Mouse (Mus musculus): ENCODE measurements around the gene Glipr1.
A peak's percentile ranks its signal among the peaks of the same experiment; 100 is the strongest.

Gene Glipr1

GRCm38 (mm10) chr10:111959353-111959752, 43.1 kb downstream of the Glipr1 start:
- DNase-seq, result peak; percentile 63

DNA sequence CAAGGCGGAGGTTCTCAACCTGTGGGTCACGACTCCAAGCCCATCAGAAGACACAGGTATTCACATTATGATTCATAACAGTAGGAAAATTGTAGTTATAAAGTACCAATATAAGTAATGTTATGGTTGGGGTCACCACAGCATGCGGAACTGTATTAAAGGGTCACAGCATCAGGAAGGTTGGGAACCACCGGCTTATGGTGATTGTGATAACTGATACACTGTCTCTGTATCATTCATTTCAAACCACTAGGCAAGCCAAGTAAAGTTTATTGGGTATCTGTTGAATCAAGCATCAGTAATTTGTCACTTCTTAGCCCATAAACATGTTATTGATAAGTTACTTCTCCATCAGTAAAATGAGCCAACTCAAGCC, 44.4 kb downstream of the Glipr1 start:
- DNase-seq, result no peak

- DNase-seq, result peak; percentile 73
Measured at GRCm38 (mm10) chr10:111957271-111958045, 45.0 kb downstream of the Glipr1 start.

DNA sequence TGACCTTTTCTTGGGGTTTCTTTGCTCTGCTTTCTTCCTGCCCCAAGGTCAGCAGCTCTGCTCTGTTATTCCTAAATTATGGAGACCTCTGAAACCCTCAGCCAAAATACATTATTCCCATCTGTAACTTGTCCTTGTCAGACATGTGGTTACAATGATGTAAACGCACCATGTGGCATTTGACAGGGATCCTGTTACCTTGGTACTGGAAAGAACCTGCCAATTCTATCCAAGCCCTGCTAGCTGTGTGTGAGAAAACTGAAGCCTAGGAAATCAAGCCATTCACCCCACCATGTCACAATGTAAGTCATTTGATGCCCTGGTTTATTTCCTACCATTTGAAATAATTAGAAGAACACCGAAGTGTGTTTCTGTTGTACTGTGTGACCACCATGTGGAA, 46.6 kb downstream of the Glipr1 start:
- no peak for DNase-seq

GRCm38 (mm10) chr10:111949008-111949407, 53.4 kb downstream of the Glipr1 start:
- DNase-seq, result no peak

DNA sequence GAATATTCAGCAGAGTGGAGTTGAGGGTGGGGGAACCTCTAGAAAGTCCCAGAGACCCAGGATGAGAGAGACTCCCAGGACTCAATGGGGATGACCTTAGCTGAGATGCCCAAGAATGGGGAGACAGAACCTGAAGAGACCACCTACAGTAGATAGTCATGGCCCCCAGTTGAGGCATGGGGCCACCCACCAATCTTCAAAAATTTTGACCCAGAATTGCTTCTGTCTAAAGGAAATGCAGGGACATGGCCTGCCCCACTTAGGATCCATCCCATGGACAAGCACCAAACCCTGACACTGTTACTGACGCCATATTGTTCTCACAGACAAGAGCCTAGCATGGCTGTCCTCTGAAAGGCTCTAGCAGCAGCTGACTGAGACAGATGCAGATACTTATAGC, 54.4 kb downstream of the Glipr1 start:
- DNase-seq, result no peak

GRCm38 (mm10) chr10:111945563-111945962, 56.9 kb downstream of the Glipr1 start:
- no peak for DNase-seq

DNA sequence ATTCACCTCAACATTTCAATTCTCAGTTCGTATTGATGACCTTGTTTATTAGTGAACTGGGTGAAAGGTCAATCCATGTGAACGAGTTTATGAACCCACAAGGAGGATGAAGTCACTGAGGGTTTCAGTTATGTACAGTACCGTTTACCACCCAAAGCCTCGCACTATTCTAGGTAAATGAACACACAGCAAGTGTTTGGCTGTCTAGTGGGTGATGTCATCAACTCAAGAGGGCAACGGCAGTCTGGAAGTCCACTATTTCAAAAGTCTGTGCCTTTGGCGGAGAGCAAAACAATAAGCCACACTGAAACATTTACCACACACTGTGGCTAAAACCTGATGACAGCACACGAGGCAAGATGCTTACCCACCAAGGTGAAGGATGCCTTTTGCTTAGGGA, 59.4 kb downstream of the Glipr1 start:
- peak; percentile 28 for DNase-seq

DNA sequence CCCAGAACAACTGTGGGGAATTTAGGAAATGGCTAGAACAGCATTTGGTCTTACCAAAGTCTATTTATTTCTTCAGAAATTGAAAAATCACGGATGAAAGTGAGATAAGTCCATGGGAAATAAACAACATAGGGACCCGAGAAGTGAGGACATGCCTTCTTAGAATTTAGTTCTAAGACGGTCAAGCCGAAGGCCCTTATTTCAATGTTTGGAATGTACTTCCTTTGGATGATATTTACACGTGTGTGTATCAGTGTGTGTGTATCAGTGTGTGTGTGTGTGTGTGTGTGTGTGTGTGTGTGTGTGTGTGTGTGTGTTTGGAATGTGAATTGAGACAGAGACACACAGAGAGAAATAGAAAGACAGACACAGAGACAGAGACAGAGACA, 65.3 kb downstream of the Glipr1 start:
- DNase-seq, result no peak

DNA sequence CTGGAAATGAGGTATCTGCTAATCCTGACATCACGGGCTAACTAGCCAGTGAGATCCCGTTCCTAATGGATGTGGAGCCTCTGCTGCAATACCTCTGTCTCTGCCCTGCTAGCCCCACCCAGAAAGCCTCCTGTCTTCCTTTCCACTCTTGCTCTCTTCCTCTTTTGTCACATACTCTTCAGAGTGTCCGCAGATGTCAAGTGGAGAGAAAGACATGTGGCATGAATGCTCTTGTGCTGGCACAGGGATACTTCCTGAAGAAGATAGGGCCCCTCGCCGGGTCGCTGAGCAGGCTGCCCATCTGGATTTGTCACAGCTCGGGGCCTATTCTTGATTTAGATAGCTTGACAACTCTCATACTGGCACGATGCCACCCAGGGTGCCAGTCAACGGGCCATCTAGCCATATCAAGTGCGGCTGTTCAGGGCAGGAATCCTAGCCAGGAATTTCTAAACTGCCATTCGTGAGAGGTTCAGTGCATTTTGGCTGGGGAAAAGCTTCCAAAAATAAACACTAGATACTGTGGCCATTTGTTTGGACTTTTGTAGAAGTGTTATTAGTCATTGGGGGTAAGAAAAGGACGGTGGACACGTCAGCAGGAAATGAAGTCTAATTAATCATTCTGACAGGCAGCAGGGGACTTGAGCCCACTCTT, 65.8 kb downstream of the Glipr1 start:
- DNase-seq, result peak; percentile 76

DNA sequence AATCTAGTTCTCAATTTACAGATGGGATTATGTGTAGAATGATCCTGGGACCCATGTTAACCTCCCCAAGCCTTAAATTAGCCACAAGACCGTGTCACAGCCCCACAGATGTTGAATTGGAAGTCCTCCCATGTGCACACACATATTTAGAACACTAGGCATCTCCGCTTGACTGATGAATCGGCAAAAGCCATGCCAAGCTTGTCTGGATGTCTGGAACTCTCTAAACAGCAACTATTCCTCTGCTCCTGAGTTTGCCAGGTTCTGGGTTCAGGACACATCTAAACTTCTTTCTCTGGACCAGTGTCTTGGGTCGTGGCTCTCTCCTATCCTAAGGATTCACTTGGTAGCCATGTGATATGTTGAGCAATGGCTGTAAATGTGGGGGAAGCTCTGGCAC, 66.4 kb downstream of the Glipr1 start:
- DNase-seq, result no peak
